Mouse (Mus musculus) midbrain, postnatal 0 days (tissue): ENCODE measurements around the gene Fermt3. TPM values are rescaled to one million over a fixed set of nuclear protein-coding genes. Genes with fewer than 3 reads are reported as not detected.
A peak's percentile ranks its signal among the peaks of the same experiment; 100 is the strongest.

ENCODE experiments used
- ATAC-seq: fragments of 200-750 bp; cut with Nextera tagmentation; 2 replicates; pipeline ENCODE4 v1.8.0; 2017; ENCODE audit warnings: moderate number of reproducible peaks, mild to moderate bottlenecking, moderate TSS enrichment, moderate library complexity; ENCODE audit not compliant: low FRiP score
- DNase-seq: peaks from one replicate; pipeline ENCODE4 v3.0.0-alpha.2; 2015; ENCODE audit warnings: low spot score
- H3K27ac ChIP-seq: fragments of 300-500 bp; sonication (generic); 2 replicates; pipeline ENCODE4 v1.5.1; 2014; ENCODE audit warnings: low read depth, mild to moderate bottlenecking, low read length, mixed read lengths
- H3K27me3 ChIP-seq: fragments of 300-500 bp; sonication (generic); 2 replicates; pipeline ENCODE4 v1.6.1; 2014; ENCODE audit warnings: low read length, control low read depth, mixed read lengths; ENCODE audit not compliant: insufficient read depth
- H3K36me3 ChIP-seq: fragments of 300-500 bp; sonication (generic); 2 replicates; pipeline ENCODE4 v1.6.1; 2014; ENCODE audit warnings: low read length, control low read depth, mixed read lengths; ENCODE audit not compliant: insufficient read depth
- H3K4me1 ChIP-seq: fragments of 300-500 bp; sonication (generic); 2 replicates; pipeline ENCODE4 v1.6.1; 2014; ENCODE audit warnings: mild to moderate bottlenecking, control low read depth, antibody characterized with exemption, low read length, mixed read lengths; ENCODE audit not compliant: insufficient read depth
- H3K4me2 ChIP-seq: fragments of 300-500 bp; sonication (generic); 2 replicates; pipeline ENCODE4 v1.6.1; 2014; ENCODE audit warnings: low read depth, mild to moderate bottlenecking, low read length, mixed read lengths; ENCODE audit not compliant: poor library complexity, severe bottlenecking
- H3K4me3 ChIP-seq: fragments of 300-500 bp; sonication (generic); 2 replicates; pipeline ENCODE4 v1.5.1; 2014; ENCODE audit warnings: low read depth, mild to moderate bottlenecking, low read length, moderate library complexity
- H3K9ac ChIP-seq: fragments of 300-500 bp; sonication (generic); replicated peaks from 2 replicates; pipeline ENCODE4 v1.6.1; 2014; ENCODE audit warnings: mild to moderate bottlenecking, low read length, moderate library complexity, mixed read lengths; ENCODE audit not compliant: poor library complexity, severe bottlenecking
- H3K9me3 ChIP-seq: fragments of 300-500 bp; sonication (generic); 2 replicates; pipeline ENCODE4 v1.6.1; 2016; ENCODE audit warnings: low read length, control low read depth
- CTCF ChIP-seq: IDR thresholded peaks from 2 replicates; pipeline ENCODE4 v1.5.1; 2016; ENCODE audit warnings: antibody characterized with exemption, mild to moderate bottlenecking
- WGBS: fragments of 180-500 bp; shearing (Covaris S2); extraction: QIAGEN DNeasy Blood & Tissue Kit; methylation state at CpG from one replicate; pipeline ENCODE4 v1.1.7; 2014; 5-methylcytosine and 5-hydroxymethylcytosine counted together
- polyA plus RNA-seq: library from polyadenylated mRNA; unstranded; fragments of >200 nt; fragmentation: Nextera tagmentation; extraction: Ambion mirVana; gene quantifications from 2 replicates; pipeline ENCODE4 v1.2.1, GENCODE M21; 2015
- total RNA-seq: library from RNA; depleted of rRNA; stranded (reverse); fragments of >200 nt; gene quantifications from 2 replicates; pipeline ENCODE4 v1.2.3, GENCODE M21; 2014; rRNA removed

Fermt3 gene
- total and polyA plus RNA-seq, 2 experiments from 2014 or later: 3.4 to 5.6 TPM

- Histone ChIP-seq H3K36me3 (peaks cover 13% of the 10 kb centered on the region; the same call in 1 of the 2 replicates), H3K4me3 (peak overlapping the region; percentile 59), H3K27me3 (no peaks in the 10 kb centered on the region), H3K27ac (peak overlapping the region; percentile 85), H3K4me2 (peak overlapping the region; percentile 76), H3K9me3 (no peaks in the 10 kb centered on the region), H3K4me1 (0 out of 2 replicates have a peak, but pooled peaks cover 3% of the 10 kb centered on the region), H3K9ac (peak overlapping the region; percentile 57)
- 3% methylated on average over 30 of the region's 31 CpGs for WGBS
- DNase-seq (peak; percentile 69), ATAC-seq (peak; percentile 53)
- no peak for TF ChIP-seq CTCF
These were observed 67.1 kb downstream of the Fermt3 start for GRCm38 (mm10) chr19:6951994-6952711.

DNA sequence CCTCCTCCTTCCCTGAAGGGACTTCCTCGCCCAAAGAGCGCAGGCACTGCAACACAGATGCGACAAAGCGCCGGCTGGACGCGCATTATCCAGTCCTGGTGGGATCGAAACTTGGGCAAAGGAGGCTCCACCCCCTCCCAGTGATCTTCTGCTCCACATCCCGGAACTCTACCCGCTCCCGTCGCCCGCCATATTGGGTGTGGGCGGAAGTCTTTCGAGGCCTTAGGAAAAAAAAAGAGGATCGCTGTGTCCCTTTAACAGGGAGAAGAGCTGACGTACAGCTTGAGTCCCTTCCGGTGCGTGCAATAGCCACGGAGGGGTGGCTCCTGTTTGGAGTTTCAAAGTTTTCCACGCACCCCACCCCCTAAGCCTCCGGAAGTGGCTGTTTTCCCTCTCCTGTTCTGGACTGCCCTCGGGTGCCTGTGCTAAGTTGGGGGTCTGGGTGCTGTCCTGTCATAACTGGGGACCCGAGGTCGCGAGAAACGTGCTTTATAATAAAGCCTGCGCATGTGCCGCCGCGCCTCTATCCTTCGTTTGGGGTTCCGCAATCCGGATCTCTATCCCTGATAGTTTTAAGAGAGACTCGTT is 67.8 kb downstream of the Fermt3 start:
- ATAC-seq (peak; percentile 78), DNase-seq (peak; percentile 96)
- Histone ChIP-seq H3K4me3 (peak overlapping the region; percentile 59), H3K9me3 (no peaks in the 10 kb centered on the region), H3K27ac (peak overlapping the region; percentile 85), H3K4me2 (peak overlapping the region; percentile 76), H3K9ac (peak overlapping the region; percentile 64), H3K36me3 (peaks cover 13% of the 10 kb centered on the region; the same call in 1 of the 2 replicates), H3K27me3 (no peaks in the 10 kb centered on the region), H3K4me1 (0 out of 2 replicates have a peak, but pooled peaks cover 3% of the 10 kb centered on the region)
- WGBS: under 1% methylated on average over 35 of the region's 35 CpGs
- TF ChIP-seq CTCF: no peak

- WGBS: under 1% methylated on average over 28 of the region's 28 CpGs
These were observed 68.6 kb downstream of the Fermt3 start for GRCm38 (mm10) chr19:6950613-6951153.

DNA sequence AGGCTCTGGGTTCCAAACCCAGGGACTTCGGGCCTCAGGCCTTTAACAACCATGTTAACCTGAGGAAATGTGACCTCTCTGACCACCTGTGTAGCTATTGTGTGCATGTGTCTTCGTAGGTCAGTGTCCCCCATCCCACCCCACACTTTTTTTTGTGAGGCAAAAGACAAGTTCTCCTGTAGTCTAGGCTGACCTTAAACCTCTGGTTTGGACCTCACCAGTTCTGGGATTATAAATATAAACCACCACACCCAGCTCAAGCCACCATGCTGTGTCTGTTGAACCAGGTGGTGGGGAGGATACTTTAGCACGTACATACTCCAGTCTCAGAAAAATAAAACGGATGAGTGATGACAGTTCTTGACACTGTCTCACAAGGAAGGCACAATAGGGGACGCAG is 69.3 kb downstream of the Fermt3 start:
- peak overlapping the region; percentile 85; the same call in 1 of the 2 replicates for H3K27ac ChIP-seq
- no peak for TF ChIP-seq CTCF
- ATAC-seq (no peak), DNase-seq (no peak)
- no peaks in the 10 kb centered on the region for H3K27me3 ChIP-seq
- peak overlapping the region; percentile 64; the same call in 1 of the 2 replicates for H3K9ac ChIP-seq
- no peaks in the 10 kb centered on the region for H3K9me3 ChIP-seq
- H3K36me3 ChIP-seq: peaks cover 5% of the 10 kb centered on the region; the same call in 1 of the 2 replicates
- WGBS: 55% methylated on average over 5 of the region's 5 CpGs
- H3K4me3 ChIP-seq: peak overlapping the region; percentile 59
- H3K4me1 ChIP-seq: 0 out of 2 replicates have a peak, but pooled peaks cover 3% of the 10 kb centered on the region
- H3K4me2 ChIP-seq: peak overlapping the region; percentile 76

More at GRCm38 (mm10) chr19:6950613-6951153, 68.6 kb downstream of the Fermt3 start:
- H3K36me3 ChIP-seq: peaks cover 12% of the 10 kb centered on the region; the same call in 1 of the 2 replicates
- DNase-seq (peak; percentile 80), ATAC-seq (peak; percentile 29; the same call in 1 of the 2 replicates)
- peak overlapping the region; percentile 59 for H3K4me3 ChIP-seq
- TF ChIP-seq CTCF: no peak
- no peaks in the 10 kb centered on the region for H3K9me3 ChIP-seq
- H3K9ac ChIP-seq: peak overlapping the region; percentile 64
- 0 out of 2 replicates have a peak, but pooled peaks cover 3% of the 10 kb centered on the region for H3K4me1 ChIP-seq
- no peaks in the 10 kb centered on the region for H3K27me3 ChIP-seq
- H3K4me2 ChIP-seq: peak overlapping the region; percentile 76
- peak overlapping the region; percentile 85 for H3K27ac ChIP-seq

- Histone ChIP-seq H3K4me2 (no peak overlapping the region), H3K4me1 (0 out of 2 replicates have a peak, but pooled peaks cover 3% of the 10 kb centered on the region), H3K36me3 (peaks cover 5% of the 10 kb centered on the region; the same call in 1 of the 2 replicates), H3K9me3 (no peaks in the 10 kb centered on the region), H3K9ac (no peak overlapping the region), H3K27me3 (no peaks in the 10 kb centered on the region), H3K27ac (no peak overlapping the region), H3K4me3 (no peak overlapping the region)
- DNase-seq (no peak), ATAC-seq (no peak)
- no peak for TF ChIP-seq CTCF
- WGBS: 91% methylated on average over 5 of the region's 5 CpGs
These were observed 69.7 kb downstream of the Fermt3 start for GRCm38 (mm10) chr19:6949532-6949931.

Other genes starting within 250 kb of the Fermt3 start
- 20.6 and 31.1 TPM in 2 replicates for gene Rps6ka4, start 178.8 kb downstream of the Fermt3 start, total RNA-seq
- 18.5 and 19.1 TPM in 2 replicates for gene Rps6ka4, start 178.8 kb downstream of the Fermt3 start, polyA plus RNA-seq
- 1.0 and 1.9 TPM in 2 replicates for gene Ccdc88b, start 161.3 kb downstream of the Fermt3 start, total RNA-seq
- gene Ccdc88b, start 161.3 kb downstream of the Fermt3 start, polyA plus RNA-seq: 0.86 and 1.8 TPM in 2 replicates
- gene Trmt112, start 109.8 kb downstream of the Fermt3 start, total RNA-seq: 80.6 and 85.4 TPM in 2 replicates
- 110 and 118 TPM in 2 replicates for gene Trmt112, start 109.8 kb downstream of the Fermt3 start, polyA plus RNA-seq
- gene Prdx5, start 109.4 kb downstream of the Fermt3 start, total RNA-seq: 211 and 223 TPM in 2 replicates
- gene Prdx5, start 109.4 kb downstream of the Fermt3 start, polyA plus RNA-seq: 491 and 528 TPM in 2 replicates
- 31.6 and 40.7 TPM in 2 replicates for gene Esrra, start 97.7 kb downstream of the Fermt3 start, total RNA-seq
- gene Esrra, start 97.7 kb downstream of the Fermt3 start, polyA plus RNA-seq: 7.2 and 7.3 TPM in 2 replicates
- 0.52 and 1.1 TPM in 2 replicates for gene Catsperz, start 94.1 kb downstream of the Fermt3 start, total RNA-seq
- 2.1 and 3.0 TPM in 2 replicates for gene Catsperz, start 94.1 kb downstream of the Fermt3 start, polyA plus RNA-seq
- 7.9 and 13.6 TPM in 2 replicates for gene Kcnk4, start 85.0 kb downstream of the Fermt3 start, total RNA-seq
- 17.8 and 18.0 TPM in 2 replicates for gene Kcnk4, start 85.0 kb downstream of the Fermt3 start, polyA plus RNA-seq
- gene Bad, start 77.6 kb downstream of the Fermt3 start, total RNA-seq: 50.3 and 55.9 TPM in 2 replicates
- 91.6 and 104 TPM in 2 replicates for gene Bad, start 77.6 kb downstream of the Fermt3 start, polyA plus RNA-seq
- gene Gpr137, start 77.0 kb downstream of the Fermt3 start, total RNA-seq: 88.5 and 101 TPM in 2 replicates
- gene Gpr137, start 77.0 kb downstream of the Fermt3 start, polyA plus RNA-seq: 77.6 and 78.8 TPM in 2 replicates
- 137 and 150 TPM in 2 replicates for gene Ppp1r14b, start 44.5 kb downstream of the Fermt3 start, total RNA-seq
- 143 and 144 TPM in 2 replicates for gene Ppp1r14b, start 44.5 kb downstream of the Fermt3 start, polyA plus RNA-seq
- gene Plcb3, start 43.0 kb downstream of the Fermt3 start, total RNA-seq: 14.7 and 16.6 TPM in 2 replicates
- gene Plcb3, start 43.0 kb downstream of the Fermt3 start, polyA plus RNA-seq: 9.5 and 9.8 TPM in 2 replicates
- 24.9 and 29.3 TPM in 2 replicates for gene Fkbp2, start 39.0 kb downstream of the Fermt3 start, total RNA-seq
- 149 and 155 TPM in 2 replicates for gene Fkbp2, start 39.0 kb downstream of the Fermt3 start, polyA plus RNA-seq
- 33.1 and 44.4 TPM in 2 replicates for gene Vegfb, start 31.8 kb downstream of the Fermt3 start, total RNA-seq
- gene Vegfb, start 31.8 kb downstream of the Fermt3 start, polyA plus RNA-seq: 77.7 and 83.2 TPM in 2 replicates
- 14.9 and 31.2 TPM in 2 replicates for gene Dnajc4, start 26.9 kb downstream of the Fermt3 start, total RNA-seq
- 21.6 and 25.7 TPM in 2 replicates for gene Dnajc4, start 26.9 kb downstream of the Fermt3 start, polyA plus RNA-seq
- 12.8 and 19.6 TPM in 2 replicates for gene Nudt22, start 23.4 kb downstream of the Fermt3 start, total RNA-seq
- gene Nudt22, start 23.4 kb downstream of the Fermt3 start, polyA plus RNA-seq: 17.8 and 22.0 TPM in 2 replicates
- gene Trpt1, start 23.3 kb downstream of the Fermt3 start, total RNA-seq: 19.6 and 28.1 TPM in 2 replicates
- 19.8 and 23.4 TPM in 2 replicates for gene Trpt1, start 23.3 kb downstream of the Fermt3 start, polyA plus RNA-seq
- gene Stip1, start 20.5 kb upstream of the Fermt3 start, total RNA-seq: 97.0 and 101 TPM in 2 replicates
- 142 and 147 TPM in 2 replicates for gene Stip1, start 20.5 kb upstream of the Fermt3 start, polyA plus RNA-seq
- 1.4 and 5.1 TPM in 2 replicates for gene Macrod1, start 37.3 kb upstream of the Fermt3 start, total RNA-seq
- gene Macrod1, start 37.3 kb upstream of the Fermt3 start, polyA plus RNA-seq: 5.9 and 6.2 TPM in 2 replicates
- gene Flrt1, start 86.3 kb upstream of the Fermt3 start, total RNA-seq: 9.9 and 11.4 TPM in 2 replicates
- 9.8 and 11.9 TPM in 2 replicates for gene Flrt1, start 86.3 kb upstream of the Fermt3 start, polyA plus RNA-seq
- 236 and 242 TPM in 2 replicates for gene Otub1, start 186.8 kb upstream of the Fermt3 start, total RNA-seq
- 257 and 277 TPM in 2 replicates for gene Otub1, start 186.8 kb upstream of the Fermt3 start, polyA plus RNA-seq
- gene Cox8a, start 198.1 kb upstream of the Fermt3 start, total RNA-seq: 1,114 and 1,471 TPM in 2 replicates
- 1,645 and 1,756 TPM in 2 replicates for gene Cox8a, start 198.1 kb upstream of the Fermt3 start, polyA plus RNA-seq
- 58.3 and 62.5 TPM in 2 replicates for gene Naa40, start 221.7 kb upstream of the Fermt3 start, total RNA-seq
- gene Naa40, start 221.7 kb upstream of the Fermt3 start, polyA plus RNA-seq: 45.6 and 46.1 TPM in 2 replicates
- 40.7 and 53.1 TPM in 2 replicates for gene Rcor2, start 247.9 kb upstream of the Fermt3 start, total RNA-seq
- 8.9 and 9.7 TPM in 2 replicates for gene Rcor2, start 247.9 kb upstream of the Fermt3 start, polyA plus RNA-seq